Mouse (Mus musculus) heart, adult 9 months (tissue): ENCODE results near the gene Eml1.
A peak's percentile ranks its signal among the peaks of the same experiment; 100 is the strongest.

ENCODE experiments used
- DNase-seq, 2 experiments: peaks; one replicate each; pipeline ENCODE4 v3.0.0; 2022; ENCODE audit warnings: low spot score in 2 of 2

The Eml1 gene

GRCm38 (mm10) chr12:108373611-108374010 lies 2.9 kb downstream of the Eml1 start:
- no peak for DNase-seq

- DNase-seq, result no peak
Measured at GRCm38 (mm10) chr12:108374689-108375088, 3.9 kb downstream of the Eml1 start.

- no peak for DNase-seq
Measured at GRCm38 (mm10) chr12:108378379-108379133, 7.8 kb downstream of the Eml1 start.

- DNase-seq, result peak; percentile 76 to 77
Measured at GRCm38 (mm10) chr12:108386476-108387232, 15.9 kb downstream of the Eml1 start.

- no peak for DNase-seq
Measured at GRCm38 (mm10) chr12:108389718-108390117, 19.0 kb downstream of the Eml1 start.

- DNase-seq, result peak; percentile 42 to 63
Measured at GRCm38 (mm10) chr12:108392254-108393044, 21.7 kb downstream of the Eml1 start.

GRCm38 (mm10) chr12:108393082-108393481 lies 22.3 kb downstream of the Eml1 start:
- DNase-seq, result no peak

- peak; percentile 92 to 93 for DNase-seq
Measured at GRCm38 (mm10) chr12:108393637-108394036, 22.9 kb downstream of the Eml1 start.

- DNase-seq, result no peak
Measured at GRCm38 (mm10) chr12:108394534-108395284, 24.0 kb downstream of the Eml1 start.

GRCm38 (mm10) chr12:108395285-108395660 lies 24.5 kb downstream of the Eml1 start:
- no peak for DNase-seq

GRCm38 (mm10) chr12:108396081-108396947 lies 25.6 kb downstream of the Eml1 start:
- DNase-seq, result no peak

- no peak for DNase-seq
Measured at GRCm38 (mm10) chr12:108398681-108399080, 27.9 kb downstream of the Eml1 start.

- no peak for DNase-seq
Measured at GRCm38 (mm10) chr12:108399191-108399590, 28.4 kb downstream of the Eml1 start.

- no peak for DNase-seq
Measured at GRCm38 (mm10) chr12:108400951-108401350, 30.2 kb downstream of the Eml1 start.

GRCm38 (mm10) chr12:108403957-108404356 lies 33.2 kb downstream of the Eml1 start:
- peak; percentile 75 to 77 for DNase-seq

GRCm38 (mm10) chr12:108409100-108409499 lies 38.3 kb downstream of the Eml1 start:
- no peak for DNase-seq

GRCm38 (mm10) chr12:108410416-108411208 lies 39.9 kb downstream of the Eml1 start:
- no peak for DNase-seq

- no peak for DNase-seq
Measured at GRCm38 (mm10) chr12:108414932-108415331, 44.2 kb downstream of the Eml1 start.

GRCm38 (mm10) chr12:108419570-108419969 lies 48.8 kb downstream of the Eml1 start:
- no peak for DNase-seq

GRCm38 (mm10) chr12:108421477-108421876 lies 50.7 kb downstream of the Eml1 start:
- DNase-seq, result no peak
